Mouse (Mus musculus) forebrain, postnatal 0 days (tissue): ENCODE results near the gene Uqcr11. TPM values are rescaled to one million over a fixed set of nuclear protein-coding genes. Genes with fewer than 3 reads are reported as not detected.

Experiments
- ATAC-seq: fragments of 200-750 bp; cut with Nextera tagmentation; 2 replicates; pipeline ENCODE4 v1.8.0; 2017; ENCODE audit warnings: mild to moderate bottlenecking, moderate library complexity
- DNase-seq: peaks from one replicate; pipeline ENCODE4 v3.0.0-alpha.2; 2015
- H3K27ac ChIP-seq: fragments of 300-500 bp; sonication (generic); 2 replicates; pipeline ENCODE4 v1.5.1; 2014; ENCODE audit warnings: low read depth, mild to moderate bottlenecking, antibody characterized with exemption, low read length, moderate library complexity, mixed read lengths
- H3K27me3 ChIP-seq: fragments of 300-500 bp; sonication (generic); 2 replicates; pipeline ENCODE4 v1.6.1; 2014; ENCODE audit warnings: mild to moderate bottlenecking, low read length, mixed read lengths; ENCODE audit not compliant: insufficient read depth
- H3K36me3 ChIP-seq: fragments of 300-500 bp; sonication (generic); 2 replicates; pipeline ENCODE4 v1.6.1; 2014; ENCODE audit warnings: mild to moderate bottlenecking, moderate library complexity; ENCODE audit not compliant: insufficient read depth
- H3K4me1 ChIP-seq: fragments of 300-500 bp; sonication (generic); 2 replicates; pipeline ENCODE4 v1.6.1; 2014; ENCODE audit warnings: antibody characterized with exemption; ENCODE audit not compliant: insufficient read depth
- H3K4me2 ChIP-seq: fragments of 300-500 bp; sonication (generic); 2 replicates; pipeline ENCODE4 v1.6.1; 2014; ENCODE audit warnings: low read depth, mild to moderate bottlenecking, moderate library complexity
- H3K4me3 ChIP-seq: fragments of 300-500 bp; sonication (generic); 2 replicates; pipeline ENCODE4 v1.5.1; 2014; ENCODE audit warnings: low read depth, low read length, mixed read lengths
- H3K9ac ChIP-seq: fragments of 300-500 bp; sonication (generic); 2 replicates; pipeline ENCODE4 v1.6.1; 2014; ENCODE audit warnings: mild to moderate bottlenecking
- H3K9me3 ChIP-seq: fragments of 300-500 bp; sonication (generic); 2 replicates; pipeline ENCODE4 v1.6.1; 2016; ENCODE audit warnings: low read length
- CTCF ChIP-seq: sonication (generic); IDR thresholded peaks from 2 replicates; pipeline ENCODE4 v1.5.1; 2016; ENCODE audit warnings: antibody characterized with exemption, control low read depth, low read depth
- WGBS: fragments of 180-500 bp; shearing (Covaris S2); extraction: QIAGEN DNeasy Blood & Tissue Kit; methylation state at CpG from one replicate; pipeline ENCODE4 v1.1.7; 2014; 5-methylcytosine and 5-hydroxymethylcytosine counted together
- polyA plus RNA-seq: library from polyadenylated mRNA; unstranded; fragments of >200 nt; fragmentation: Nextera tagmentation; extraction: Ambion mirVana; gene quantifications from 2 replicates; pipeline ENCODE4 v1.2.1, GENCODE M21; 2015
- total RNA-seq: library from RNA; depleted of rRNA; stranded (reverse); fragments of >200 nt; gene quantifications from 2 replicates; pipeline ENCODE4 v1.2.3, GENCODE M21; 2014

Gene Uqcr11
- total and polyA plus RNA-seq, 2 experiments from 2014 or later: 230 to 688 TPM

- Histone ChIP-seq H3K4me3 (no peak overlapping the region), H3K27ac (no peak overlapping the region), H3K9ac (no peak overlapping the region), H3K36me3 (peaks cover 38% of the 10 kb centered on the region), H3K4me1 (no peaks in the 10 kb centered on the region), H3K9me3 (no peaks in the 10 kb centered on the region), H3K4me2 (no peak overlapping the region), H3K27me3 (no peaks in the 10 kb centered on the region)
- DNase-seq (no peak), ATAC-seq (no peak)
- 55% methylated on average over 10 of the region's 10 CpGs for WGBS
- TF ChIP-seq CTCF: peak; percentile 73
Observed at GRCm38 (mm10) chr10:80377716-80378115, 28.9 kb downstream of the Uqcr11 start.

- ATAC-seq: peak; percentile 78
- peak; percentile 96 for DNase-seq
- no peaks in the 10 kb centered on the region for H3K27me3 ChIP-seq
- TF ChIP-seq CTCF: peak; percentile 95
- H3K4me3 ChIP-seq: no peak overlapping the region
- no peak overlapping the region for H3K27ac ChIP-seq
- no peak overlapping the region for H3K9ac ChIP-seq
- H3K36me3 ChIP-seq: peaks cover 22% of the 10 kb centered on the region
- WGBS: 3% methylated on average over 7 of the region's 7 CpGs
- no peaks in the 10 kb centered on the region for H3K4me1 ChIP-seq
- no peak overlapping the region for H3K4me2 ChIP-seq
- H3K9me3 ChIP-seq: no peaks in the 10 kb centered on the region
Observed at GRCm38 (mm10) chr10:80376160-80376559, 30.5 kb downstream of the Uqcr11 start.

GRCm38 (mm10) chr10:80374063-80374462 lies 32.6 kb downstream of the Uqcr11 start:
- peaks cover 4% of the 10 kb centered on the region; the same call in 1 of the 2 replicates for H3K36me3 ChIP-seq
- H3K4me3 ChIP-seq: no peak overlapping the region
- peak; percentile 69 for TF ChIP-seq CTCF
- no peaks in the 10 kb centered on the region for H3K4me1 ChIP-seq
- H3K9ac ChIP-seq: no peak overlapping the region
- ATAC-seq (no peak), DNase-seq (peak; percentile 65)
- WGBS: 27% methylated on average over 6 of the region's 6 CpGs
- H3K27ac ChIP-seq: no peak overlapping the region
- H3K4me2 ChIP-seq: no peak overlapping the region
- H3K27me3 ChIP-seq: no peaks in the 10 kb centered on the region
- no peaks in the 10 kb centered on the region for H3K9me3 ChIP-seq

GRCm38 (mm10) chr10:80372706-80373105 lies 33.9 kb downstream of the Uqcr11 start:
- no peaks in the 10 kb centered on the region for H3K9me3 ChIP-seq
- H3K36me3 ChIP-seq: no peaks in the 10 kb centered on the region
- 78% methylated on average over 6 of the region's 6 CpGs for WGBS
- no peaks in the 10 kb centered on the region for H3K4me1 ChIP-seq
- no peak for ATAC-seq
- no peak overlapping the region for H3K4me2 ChIP-seq
- no peaks in the 10 kb centered on the region for H3K27me3 ChIP-seq
- no peak for DNase-seq
- no peak overlapping the region for H3K27ac ChIP-seq
- no peak for TF ChIP-seq CTCF
- no peak overlapping the region for H3K9ac ChIP-seq
- no peak overlapping the region for H3K4me3 ChIP-seq

GRCm38 (mm10) chr10:80371983-80372382 lies 34.6 kb downstream of the Uqcr11 start:
- peak overlapping the region; percentile 10; the same call in 1 of the 2 replicates for H3K27ac ChIP-seq
- 50% methylated on average over 9 of the region's 9 CpGs for WGBS
- no peak for ATAC-seq
- no peaks in the 10 kb centered on the region for H3K36me3 ChIP-seq
- no peak; the same call in 1 of the 2 replicates for TF ChIP-seq CTCF
- no peak overlapping the region for H3K4me3 ChIP-seq
- H3K9me3 ChIP-seq: no peaks in the 10 kb centered on the region
- DNase-seq: no peak
- H3K4me2 ChIP-seq: peak overlapping the region; percentile 13; the same call in 1 of the 2 replicates
- no peaks in the 10 kb centered on the region for H3K4me1 ChIP-seq
- no peak overlapping the region for H3K9ac ChIP-seq
- H3K27me3 ChIP-seq: no peaks in the 10 kb centered on the region

- Histone ChIP-seq H3K4me2 (peak overlapping the region; percentile 13; the same call in 1 of the 2 replicates), H3K9me3 (no peaks in the 10 kb centered on the region), H3K4me1 (no peaks in the 10 kb centered on the region), H3K36me3 (no peaks in the 10 kb centered on the region), H3K27ac (peak overlapping the region; percentile 10; the same call in 1 of the 2 replicates), H3K9ac (no peak overlapping the region), H3K27me3 (no peaks in the 10 kb centered on the region), H3K4me3 (0 out of 2 replicates have a peak overlapping the region, but pooled peaks have one; percentile 11)
- peak; percentile 79 for DNase-seq
- peak; percentile 84 for ATAC-seq
- 3% methylated on average over 12 of the region's 12 CpGs for WGBS
- no peak for TF ChIP-seq CTCF
Observed at GRCm38 (mm10) chr10:80371411-80371966, 35.1 kb downstream of the Uqcr11 start.

GRCm38 (mm10) chr10:80369995-80370747 lies 36.5 kb downstream of the Uqcr11 start:
- WGBS: 84% methylated on average over 21 of the region's 21 CpGs
- peak; percentile 6; the same call in 1 of the 2 replicates for TF ChIP-seq CTCF
- ATAC-seq: no peak

More at GRCm38 (mm10) chr10:80369995-80370747, 36.5 kb downstream of the Uqcr11 start:
- H3K27ac ChIP-seq: no peak overlapping the region
- DNase-seq: no peak
- no peak overlapping the region for H3K4me2 ChIP-seq
- no peaks in the 10 kb centered on the region for H3K4me1 ChIP-seq
- no peak overlapping the region for H3K9ac ChIP-seq
- no peaks in the 10 kb centered on the region for H3K27me3 ChIP-seq
- no peaks in the 10 kb centered on the region for H3K36me3 ChIP-seq
- no peak overlapping the region for H3K4me3 ChIP-seq
- H3K9me3 ChIP-seq: no peaks in the 10 kb centered on the region
